Mouse (Mus musculus) CD4-positive naive resting alpha-beta T cell, adult 57 days (primary cell): ENCODE results near the gene Fblim1. TPM values are rescaled to one million over a fixed set of nuclear protein-coding genes. Genes with fewer than 3 reads are reported as not detected.

Source experiments
- total RNA-seq: library from RNA; stranded (reverse); gene quantifications from one replicate; pipeline ENCODE4 v1.2.4, GENCODE M21; 2023

Gene Fblim1
- total RNA-seq = not detected

DNA sequence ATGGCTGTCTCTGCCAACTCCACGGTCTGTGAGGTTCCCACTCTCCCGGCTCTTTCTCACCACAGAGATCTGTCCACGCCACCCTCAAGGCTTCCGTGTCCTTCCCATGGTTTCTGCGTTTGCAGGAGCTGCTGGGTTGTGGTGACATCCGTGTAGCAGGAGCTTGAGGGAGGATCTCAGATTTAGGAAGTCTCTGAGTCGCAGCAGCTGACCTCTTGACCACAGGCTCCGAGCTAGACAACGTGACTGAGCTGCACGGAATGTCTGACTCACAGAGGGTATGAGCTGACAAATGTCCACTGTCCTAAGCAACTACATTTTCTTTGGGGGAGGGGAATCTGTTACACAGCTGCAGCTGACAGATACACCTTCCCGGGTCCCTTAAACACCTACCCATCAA is at the start of gene Fblim1:
Gene Fblim1, minus strand, starts transcription at position 236 of the 400 bp plus-strand sequence.

DNA sequence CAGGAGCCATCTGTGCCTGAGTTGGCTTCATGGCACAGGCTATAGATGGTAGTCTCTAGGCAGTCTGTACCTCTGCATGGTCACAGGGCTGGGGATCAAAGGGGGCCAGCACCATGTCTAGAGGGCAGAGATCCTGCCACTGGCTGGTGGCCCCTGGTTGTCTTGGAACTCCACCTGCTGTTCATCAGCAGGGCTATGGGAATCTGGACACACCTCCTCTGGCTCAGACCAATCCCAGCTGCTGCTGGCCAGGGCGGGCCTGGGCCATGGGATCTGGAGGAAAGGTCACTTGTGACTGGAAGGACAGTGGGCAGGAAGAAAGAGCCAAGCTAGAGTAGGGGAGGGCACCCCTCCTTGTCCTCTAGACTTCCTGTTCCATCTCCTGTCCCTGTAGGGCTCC is 17.8 kb upstream of the Fblim1 start, which contains the start of gene Slc25a34:
Gene Slc25a34, minus strand, starts transcription at position 156 of the 400 bp plus-strand sequence.

DNA sequence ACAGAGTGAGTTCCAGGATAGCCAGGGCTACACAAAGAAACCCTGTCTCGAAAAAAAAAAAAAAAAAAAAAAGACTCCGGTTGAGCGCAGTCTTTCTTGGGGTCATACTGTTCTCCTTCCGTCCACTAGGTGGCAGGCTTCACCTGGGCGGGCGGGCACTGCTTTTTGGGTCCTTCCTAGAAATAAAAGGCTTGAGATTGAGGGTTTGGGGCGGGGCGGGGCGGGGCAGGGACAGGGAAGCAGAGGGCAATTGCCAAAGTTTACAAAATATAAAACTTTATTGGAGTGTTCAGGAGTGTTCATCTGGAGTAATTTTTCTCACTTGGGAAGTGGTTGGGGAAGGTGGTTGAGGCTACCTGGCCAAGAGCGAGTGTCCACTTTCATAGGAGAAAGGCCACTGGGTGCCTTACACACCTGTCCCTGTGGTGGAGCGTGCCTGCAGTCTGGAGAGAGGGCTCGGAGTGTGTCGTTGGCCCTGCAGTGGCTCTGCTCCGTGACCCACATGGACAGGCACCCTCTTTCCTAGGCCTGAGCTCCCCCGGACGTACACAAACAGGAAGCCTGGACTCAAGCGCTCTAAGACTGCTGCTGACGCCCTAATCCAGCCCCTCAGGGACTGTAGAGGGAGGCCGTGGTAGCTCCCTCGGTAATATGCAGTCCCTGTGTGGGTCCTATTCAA is 12.8 kb upstream of the Fblim1 start, which contains the start of gene Tmem82:
Gene Tmem82, minus strand, starts transcription at position 69 of the 679 bp plus-strand sequence.

DNA sequence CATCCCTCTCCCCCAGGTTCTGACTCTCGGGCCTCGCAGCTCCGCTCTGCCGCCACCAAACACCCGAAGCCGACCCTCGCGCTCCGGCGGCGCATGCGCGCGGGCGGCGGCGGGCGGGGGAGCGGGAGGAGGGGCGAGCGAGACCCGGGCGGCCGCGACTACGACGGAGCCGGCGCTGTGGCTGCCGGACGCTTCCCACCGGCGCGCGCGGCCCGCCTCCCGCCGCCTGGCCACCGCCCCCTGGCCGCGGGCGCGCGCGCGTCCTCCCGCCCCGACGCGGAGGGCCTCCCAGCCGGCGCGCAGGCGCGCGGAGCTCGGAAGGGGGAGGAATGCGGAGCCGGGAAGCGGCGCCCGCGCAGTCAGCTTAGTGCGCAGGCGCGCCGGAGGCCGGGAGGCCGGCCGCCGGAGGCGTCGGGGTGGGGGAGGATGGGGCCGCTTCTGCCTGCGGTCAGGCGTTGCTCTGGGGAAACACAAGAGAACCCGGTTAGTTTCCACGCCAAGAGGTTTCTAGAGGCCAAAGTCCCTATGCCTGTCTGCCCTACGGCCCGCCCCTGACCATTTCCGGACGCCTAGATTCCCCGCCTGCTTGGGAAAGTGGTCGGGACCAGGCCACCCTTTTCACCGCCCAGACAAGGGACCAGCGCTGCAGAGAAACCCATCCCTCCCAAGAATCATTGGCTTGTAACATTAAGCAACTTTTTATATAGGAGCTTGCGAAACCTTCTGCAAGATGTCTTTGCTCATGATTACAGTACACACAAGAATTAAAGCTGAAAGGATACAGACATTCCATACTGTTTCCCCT is 67.3 kb downstream of the Fblim1 start, which contains the start of gene Spen:
Gene Spen, minus strand, starts transcription at position 190 of the 805 bp plus-strand sequence.

Other genes starting within 250 kb of the Fblim1 start
- gene Fam131c, start 237.9 kb downstream of the Fblim1 start, total RNA-seq = not detected
- gene Clcnka, start 207.4 kb downstream of the Fblim1 start, total RNA-seq = not detected
- gene Clcnkb, start 190.1 kb downstream of the Fblim1 start, total RNA-seq = not detected
- gene Hspb7, start 185.3 kb downstream of the Fblim1 start, total RNA-seq = not detected
- gene Srarp, start 170.0 kb downstream of the Fblim1 start, total RNA-seq = not detected
- gene Zbtb17, start 161.4 kb downstream of the Fblim1 start, total RNA-seq = 41.5 TPM
- gene Spen, start 67.5 kb downstream of the Fblim1 start, total RNA-seq = 57.6 TPM
- gene Tmem82, start 12.5 kb upstream of the Fblim1 start, total RNA-seq = not detected
- not detected for gene Slc25a34, start 17.7 kb upstream of the Fblim1 start, total RNA-seq
- gene Plekhm2, start 58.8 kb upstream of the Fblim1 start, total RNA-seq = 36.7 TPM
- 7.3 TPM for gene Rsc1a1, start 79.5 kb upstream of the Fblim1 start, total RNA-seq
- gene Ddi2, start 117.3 kb upstream of the Fblim1 start, total RNA-seq = 37.8 TPM
- gene Agmat, start 140.6 kb upstream of the Fblim1 start, total RNA-seq = not detected
- gene Dnajc16, start 184.8 kb upstream of the Fblim1 start, total RNA-seq = 8.6 TPM
- gene Casp9, start 187.5 kb upstream of the Fblim1 start, total RNA-seq = 9.7 TPM
- gene Cela2a, start 220.1 kb upstream of the Fblim1 start, total RNA-seq = 4.9 TPM
- gene Ctrc, start 240.3 kb upstream of the Fblim1 start, total RNA-seq = not detected